Mouse (Mus musculus): ENCODE measurements around the gene Orc6. TPM values are rescaled to one million over a fixed set of nuclear protein-coding genes. Genes with fewer than 3 reads are reported as not detected.

Gene Orc6
- polyA plus RNA-seq, 1 experiment from 2014 or later, result 39.5 TPM

DNA sequence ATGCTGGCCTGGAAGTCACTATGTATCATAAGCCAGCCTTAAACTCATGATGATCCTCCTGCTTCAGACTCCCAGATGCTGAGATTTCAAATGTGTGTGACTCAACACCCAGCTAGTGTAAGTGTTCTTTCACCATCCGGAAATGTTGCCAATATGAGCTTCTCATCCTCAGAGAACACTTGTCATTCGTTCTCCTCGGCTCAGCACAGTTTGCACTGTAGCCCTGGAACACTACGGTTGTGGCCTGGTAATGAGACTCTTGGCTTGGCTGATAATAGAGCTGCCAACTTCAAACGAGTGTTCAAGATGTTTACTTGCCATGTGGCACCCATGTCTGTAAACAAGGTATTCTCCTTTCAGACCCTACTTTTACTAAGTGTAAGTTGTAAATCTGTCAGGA, 4.1 kb downstream of the Orc6 start:
- H3K4me1 ChIP-seq (replicated peaks; ENCODE audit: control insufficient read depth, insufficient read depth), result peaks cover 6% of the 10 kb centered on the region
- H3K4me2 ChIP-seq (replicated peaks; ENCODE audit: low read depth), result no peak overlapping the region
- TF ChIP-seq CTCF (IDR thresholded peaks at IDR 0.05; ENCODE audit: low read depth) (no peak), EP300 (optimal IDR thresholded peaks at IDR 0.05) (no peak)
- peaks cover 6% of the 10 kb centered on the region for H3K36me3 ChIP-seq (ENCODE audit: control insufficient read depth, insufficient read depth, low read length)
- no peaks in the 10 kb centered on the region for H3K9me3 ChIP-seq (ENCODE audit: control insufficient read depth, low read length)
- no peak for ATAC-seq (ENCODE audit: low FRiP score, low TSS enrichment)
- 85% methylated on average over 5 of the region's 5 CpGs for WGBS
- H3K27me3 ChIP-seq (ENCODE audit: control insufficient read depth, insufficient read depth, low read length), result no peaks in the 10 kb centered on the region
- no peak overlapping the region for H3K27ac ChIP-seq (replicated peaks)
- no peak overlapping the region for H3K4me3 ChIP-seq (ENCODE audit: low read depth, low read length)
- H3K9ac ChIP-seq (ENCODE audit: low read length), result no peak overlapping the region
- no peak for DNase-seq (ENCODE audit: low spot score)

- WGBS, result 91% methylated on average over 2 of the region's 2 CpGs
- Histone ChIP-seq H3K27ac (replicated peaks) (no peak overlapping the region), H3K27me3 (ENCODE audit: control insufficient read depth, insufficient read depth, low read length) (no peaks in the 10 kb centered on the region), H3K9ac (ENCODE audit: low read length) (no peak overlapping the region), H3K4me1 (replicated peaks; ENCODE audit: control insufficient read depth, insufficient read depth) (no peaks in the 10 kb centered on the region), H3K9me3 (ENCODE audit: control insufficient read depth, low read length) (no peaks in the 10 kb centered on the region), H3K4me2 (replicated peaks; ENCODE audit: low read depth) (no peak overlapping the region), H3K36me3 (ENCODE audit: control insufficient read depth, insufficient read depth, low read length) (peaks cover 3% of the 10 kb centered on the region), H3K4me3 (ENCODE audit: low read depth, low read length) (no peak overlapping the region)
- DNase-seq (ENCODE audit: low spot score) (no peak), ATAC-seq (ENCODE audit: low FRiP score, low TSS enrichment) (no peak)
- TF ChIP-seq CTCF (IDR thresholded peaks at IDR 0.05; ENCODE audit: low read depth) (no peak), EP300 (optimal IDR thresholded peaks at IDR 0.05) (no peak)
Measured at GRCm38 (mm10) chr8:85308564-85308963, 9.1 kb downstream of the Orc6 start.

- H3K36me3 ChIP-seq (ENCODE audit: control insufficient read depth, insufficient read depth, low read length), result peaks cover 3% of the 10 kb centered on the region
- H3K4me2 ChIP-seq (replicated peaks; ENCODE audit: low read depth), result no peak overlapping the region
- H3K9me3 ChIP-seq (ENCODE audit: control insufficient read depth, low read length), result no peaks in the 10 kb centered on the region
- no peak overlapping the region for H3K27ac ChIP-seq (replicated peaks)
- H3K4me1 ChIP-seq (replicated peaks; ENCODE audit: control insufficient read depth, insufficient read depth), result no peaks in the 10 kb centered on the region
- TF ChIP-seq CTCF (IDR thresholded peaks at IDR 0.05; ENCODE audit: low read depth), result peak; percentile 76
- TF ChIP-seq EP300 (optimal IDR thresholded peaks at IDR 0.05), result no peak
- no peaks in the 10 kb centered on the region for H3K27me3 ChIP-seq (ENCODE audit: control insufficient read depth, insufficient read depth, low read length)
- H3K9ac ChIP-seq (ENCODE audit: low read length), result no peak overlapping the region
- 0 out of 2 replicates have a peak, but pooled peaks have one; percentile 42 for ATAC-seq (ENCODE audit: low FRiP score, low TSS enrichment)
- H3K4me3 ChIP-seq (ENCODE audit: low read depth, low read length), result no peak overlapping the region
- DNase-seq (ENCODE audit: low spot score), result no peak
Measured at GRCm38 (mm10) chr8:85311743-85312142, 12.3 kb downstream of the Orc6 start.

GRCm38 (mm10) chr8:85313036-85313435, 13.6 kb downstream of the Orc6 start:
- DNase-seq (ENCODE audit: low spot score) (no peak), ATAC-seq (ENCODE audit: low FRiP score, low TSS enrichment) (no peak)
- Histone ChIP-seq H3K4me1 (replicated peaks; ENCODE audit: control insufficient read depth, insufficient read depth) (no peaks in the 10 kb centered on the region), H3K27ac (replicated peaks) (no peak overlapping the region), H3K36me3 (ENCODE audit: control insufficient read depth, insufficient read depth, low read length) (no peaks in the 10 kb centered on the region; the same call in 1 of the 2 replicates), H3K27me3 (ENCODE audit: control insufficient read depth, insufficient read depth, low read length) (no peaks in the 10 kb centered on the region), H3K4me2 (replicated peaks; ENCODE audit: low read depth) (no peak overlapping the region), H3K9ac (ENCODE audit: low read length) (no peak overlapping the region), H3K4me3 (ENCODE audit: low read depth, low read length) (no peak overlapping the region), H3K9me3 (ENCODE audit: control insufficient read depth, low read length) (no peaks in the 10 kb centered on the region)
- TF ChIP-seq CTCF (IDR thresholded peaks at IDR 0.05; ENCODE audit: low read depth) (no peak), EP300 (optimal IDR thresholded peaks at IDR 0.05) (no peak)
- WGBS, result 81% methylated on average over 3 of the region's 3 CpGs

DNA sequence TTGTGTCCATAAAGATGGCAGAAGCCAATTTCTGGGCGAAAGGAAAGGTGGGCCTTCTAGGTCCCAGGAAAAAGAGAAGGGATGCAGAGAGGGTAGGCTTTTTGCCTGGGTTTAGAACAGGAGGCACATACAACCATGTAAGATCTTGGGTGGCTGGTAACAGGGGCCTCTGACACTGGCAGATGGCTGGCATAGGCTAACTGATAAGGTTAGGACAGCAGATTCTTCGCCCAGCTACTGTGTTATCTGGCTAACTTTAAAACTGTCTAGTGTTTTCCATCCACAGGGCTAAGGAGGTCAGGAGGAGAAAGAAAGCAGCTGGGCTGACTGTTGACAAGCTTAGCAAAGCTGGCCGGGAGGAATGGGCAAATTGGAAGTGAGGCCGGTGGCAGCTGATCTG, 19.1 kb downstream of the Orc6 start:
- Histone ChIP-seq H3K9me3 (ENCODE audit: control insufficient read depth, low read length) (no peaks in the 10 kb centered on the region), H3K36me3 (ENCODE audit: control insufficient read depth, insufficient read depth, low read length) (no peaks in the 10 kb centered on the region), H3K27me3 (ENCODE audit: control insufficient read depth, insufficient read depth, low read length) (no peaks in the 10 kb centered on the region), H3K4me2 (replicated peaks; ENCODE audit: low read depth) (no peak overlapping the region), H3K9ac (ENCODE audit: low read length) (no peak overlapping the region), H3K27ac (replicated peaks) (no peak overlapping the region), H3K4me3 (ENCODE audit: low read depth, low read length) (no peak overlapping the region), H3K4me1 (replicated peaks; ENCODE audit: control insufficient read depth, insufficient read depth) (no peaks in the 10 kb centered on the region)
- no peak for TF ChIP-seq EP300 (optimal IDR thresholded peaks at IDR 0.05)
- no peak for TF ChIP-seq CTCF (IDR thresholded peaks at IDR 0.05; ENCODE audit: low read depth)
- no peak for DNase-seq (ENCODE audit: low spot score)
- no peak for ATAC-seq (ENCODE audit: low FRiP score, low TSS enrichment)
- 90% methylated on average over 4 of the region's 4 CpGs for WGBS

GRCm38 (mm10) chr8:85321981-85322380, 22.5 kb downstream of the Orc6 start:
- DNase-seq (ENCODE audit: low spot score), result no peak

More at GRCm38 (mm10) chr8:85321981-85322380, 22.5 kb downstream of the Orc6 start:
- H3K27me3 ChIP-seq (ENCODE audit: control insufficient read depth, insufficient read depth, low read length), result no peaks in the 10 kb centered on the region
- H3K9me3 ChIP-seq (ENCODE audit: control insufficient read depth, low read length), result no peaks in the 10 kb centered on the region
- TF ChIP-seq EP300 (optimal IDR thresholded peaks at IDR 0.05), result no peak
- H3K27ac ChIP-seq (replicated peaks), result no peak overlapping the region
- H3K9ac ChIP-seq (ENCODE audit: low read length), result no peak overlapping the region
- WGBS, result 75% methylated on average over 15 of the region's 15 CpGs
- no peaks in the 10 kb centered on the region for H3K4me1 ChIP-seq (replicated peaks; ENCODE audit: control insufficient read depth, insufficient read depth)
- no peak overlapping the region for H3K4me2 ChIP-seq (replicated peaks; ENCODE audit: low read depth)
- no peaks in the 10 kb centered on the region for H3K36me3 ChIP-seq (ENCODE audit: control insufficient read depth, insufficient read depth, low read length)
- ATAC-seq (ENCODE audit: low FRiP score, low TSS enrichment), result no peak
- H3K4me3 ChIP-seq (ENCODE audit: low read depth, low read length), result no peak overlapping the region

Data from stomach, postnatal 0 days (tissue).